Mouse (Mus musculus): ENCODE measurements around the gene Plscr3. TPM values are rescaled to one million over a fixed set of nuclear protein-coding genes. Genes with fewer than 3 reads are reported as not detected.
A peak's percentile ranks its signal among the peaks of the same experiment; 100 is the strongest.

Plscr3 gene
- polyA plus RNA-seq, 1 experiment = 128 TPM

DNA sequence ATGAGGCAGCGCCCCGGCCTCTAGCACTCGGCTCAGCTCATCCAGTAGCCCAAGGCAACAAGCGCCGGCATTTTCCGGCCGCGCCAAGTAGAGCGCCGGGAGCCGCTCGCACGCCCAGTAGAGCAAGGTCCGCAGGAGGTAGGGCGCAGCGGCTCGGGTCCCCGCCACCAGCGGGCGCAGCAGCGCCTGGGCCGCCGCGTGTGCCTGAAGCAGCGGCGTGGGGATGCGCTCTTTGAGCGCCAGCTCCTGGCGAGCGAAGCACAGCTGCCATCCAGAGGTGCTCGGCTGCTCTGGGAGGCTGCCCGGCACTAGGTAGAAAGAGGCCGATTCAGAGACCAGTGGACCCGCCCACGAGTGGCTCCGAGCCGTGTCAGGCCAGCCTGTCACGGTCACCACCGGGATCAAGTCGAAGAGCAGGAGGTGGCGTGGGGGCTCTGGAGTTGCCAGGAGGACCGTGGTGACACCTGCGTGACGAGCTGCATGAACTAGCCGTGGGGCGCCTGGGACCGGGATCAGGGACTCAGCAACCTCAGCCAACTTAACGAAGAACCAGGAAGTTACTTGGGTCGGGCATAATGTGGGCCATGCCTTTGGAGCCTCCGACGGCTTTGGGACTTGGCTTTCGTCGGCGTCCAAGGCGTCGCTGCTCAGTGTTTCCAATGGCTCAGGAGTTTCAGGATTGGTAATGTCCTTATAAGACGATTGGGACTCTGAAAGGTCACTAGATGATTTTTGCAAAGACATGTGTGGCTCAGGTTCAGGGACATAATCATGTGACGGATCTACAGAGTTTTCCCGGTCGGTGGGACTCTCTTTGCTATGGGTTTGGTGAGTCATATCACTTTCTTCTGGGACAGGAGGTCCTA lies 42.2 kb upstream of the Plscr3 start:
- H3K4me1 ChIP-seq (ENCODE audit: control insufficient read depth, insufficient read depth, low read length) = peaks cover 7% of the 10 kb centered on the region
- H3K27ac ChIP-seq (ENCODE audit: insufficient read depth, low read length) = no peak overlapping the region
- peak overlapping the region; percentile 12 for H3K4me3 ChIP-seq (ENCODE audit: insufficient read depth, low read length)
- TF ChIP-seq CTCF (IDR thresholded peaks at IDR 0.05; ENCODE audit: borderline replicate concordance, insufficient read depth, low read length) (peak; percentile 54), POLR2A (IDR thresholded peaks at IDR 0.05; ENCODE audit: low read depth, low read length) (peak; percentile 18; the same call in 1 of the 2 replicates)

DNA sequence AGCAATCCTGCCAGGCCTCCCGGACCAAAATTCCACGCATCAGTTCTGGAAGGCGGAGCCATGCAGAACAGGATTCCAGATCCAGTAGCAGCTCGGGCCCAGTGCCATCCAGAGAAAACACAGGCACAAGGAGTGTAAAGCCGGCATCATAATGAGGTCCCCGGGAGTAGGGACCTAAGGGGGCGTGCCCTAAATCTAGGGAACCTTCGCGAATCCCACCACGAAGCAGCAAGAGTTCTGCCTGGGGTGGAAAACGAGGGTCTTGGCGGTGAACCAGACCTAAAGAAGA lies 41.6 kb upstream of the Plscr3 start:
- peaks cover 7% of the 10 kb centered on the region for H3K4me1 ChIP-seq (ENCODE audit: control insufficient read depth, insufficient read depth, low read length)
- TF ChIP-seq POLR2A (IDR thresholded peaks at IDR 0.05; ENCODE audit: low read depth, low read length) (no peak), CTCF (IDR thresholded peaks at IDR 0.05; ENCODE audit: borderline replicate concordance, insufficient read depth, low read length) (no peak)
- no peak overlapping the region for H3K4me3 ChIP-seq (ENCODE audit: insufficient read depth, low read length)
- H3K27ac ChIP-seq (ENCODE audit: insufficient read depth, low read length) = no peak overlapping the region

DNA sequence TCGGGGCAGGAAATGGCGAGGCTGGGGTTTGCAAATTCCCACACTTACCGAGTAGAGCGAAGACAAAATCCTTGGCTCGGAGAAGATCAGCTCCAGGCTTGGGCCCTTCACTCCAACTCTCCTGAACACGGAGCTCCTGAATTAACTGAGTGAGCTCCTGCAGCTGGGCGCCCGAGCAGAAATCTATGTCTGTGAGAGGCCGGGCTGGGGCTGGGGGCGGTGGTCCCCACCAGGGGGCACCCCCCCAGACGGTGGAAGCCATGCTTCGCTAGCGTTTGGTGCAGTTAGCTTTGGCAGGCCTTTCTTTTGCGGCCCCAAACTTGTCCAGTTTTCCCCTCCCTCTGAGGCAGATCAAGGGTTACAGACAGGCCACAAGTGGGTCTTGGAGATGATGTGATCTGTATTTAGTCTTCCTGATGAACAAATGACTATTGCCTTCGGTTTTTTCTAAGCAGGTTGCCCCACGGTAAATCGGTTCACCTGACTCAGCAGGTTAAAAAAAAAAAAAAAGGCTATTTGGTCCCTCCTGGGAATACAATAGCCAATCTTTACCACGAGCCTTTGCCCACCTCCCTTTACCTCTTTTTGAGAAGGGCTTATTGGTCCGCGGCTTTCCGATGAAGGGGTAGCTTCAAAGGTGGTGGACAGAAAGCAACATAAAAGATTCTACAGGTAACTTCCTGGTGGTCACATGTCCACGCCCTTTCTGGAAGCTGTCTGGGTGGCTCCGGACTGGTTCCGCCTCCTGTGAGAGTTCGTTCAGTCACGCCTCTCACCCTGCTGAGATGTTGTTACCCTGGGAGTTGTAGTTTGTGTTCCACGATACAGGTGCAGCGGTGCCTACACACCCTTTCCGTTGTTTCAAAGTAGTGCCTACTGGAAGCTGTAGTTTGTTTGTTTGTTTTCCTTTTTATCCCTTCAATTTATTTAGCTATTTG lies 40.9 kb upstream of the Plscr3 start, which contains the start of gene Tmem102:
Gene Tmem102, minus strand, starts transcription at position 653 of the 938 bp plus-strand sequence.
- Histone ChIP-seq H3K4me1 (ENCODE audit: control insufficient read depth, insufficient read depth, low read length) (peaks cover 4% of the 10 kb centered on the region; the same call in 1 of the 2 replicates), H3K4me3 (ENCODE audit: insufficient read depth, low read length) (no peak within 1 kb of the TSS)
- TF ChIP-seq CTCF (IDR thresholded peaks at IDR 0.05; ENCODE audit: borderline replicate concordance, insufficient read depth, low read length) (no peak), POLR2A (IDR thresholded peaks at IDR 0.05; ENCODE audit: low read depth, low read length) (no peak)

DNA sequence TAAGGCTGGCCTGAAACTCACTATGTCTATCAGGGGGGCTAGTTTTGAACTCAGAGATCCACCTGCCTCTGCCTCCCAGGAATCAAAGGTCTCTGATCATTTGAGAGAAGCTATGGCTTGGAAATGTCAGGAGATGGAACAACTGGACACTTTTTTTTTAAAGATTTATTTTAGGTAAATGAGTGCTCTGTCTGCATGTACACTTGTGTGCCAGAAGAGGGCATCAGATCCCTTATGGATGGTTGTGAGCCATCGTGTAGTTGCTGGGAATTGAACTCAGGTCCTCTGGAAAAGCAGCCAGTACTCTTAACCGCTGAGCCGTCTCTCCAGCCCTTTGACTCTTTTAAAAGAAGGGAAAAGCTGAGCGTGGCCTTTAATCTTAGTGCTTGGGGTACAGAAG lies 39.8 kb upstream of the Plscr3 start:
- TF ChIP-seq CTCF (IDR thresholded peaks at IDR 0.05; ENCODE audit: borderline replicate concordance, insufficient read depth, low read length) (no peak), POLR2A (IDR thresholded peaks at IDR 0.05; ENCODE audit: low read depth, low read length) (no peak)
- Histone ChIP-seq H3K4me1 (ENCODE audit: control insufficient read depth, insufficient read depth, low read length) (peaks cover 2% of the 10 kb centered on the region; the same call in 1 of the 2 replicates), H3K4me3 (ENCODE audit: insufficient read depth, low read length) (no peak overlapping the region), H3K27ac (ENCODE audit: insufficient read depth, low read length) (no peak overlapping the region)

More for the DNA sequence above, 40.9 kb upstream of the Plscr3 start, which contains the start of gene Tmem102:
- H3K27ac ChIP-seq (ENCODE audit: insufficient read depth, low read length) = no peak within 1 kb of the TSS

DNA sequence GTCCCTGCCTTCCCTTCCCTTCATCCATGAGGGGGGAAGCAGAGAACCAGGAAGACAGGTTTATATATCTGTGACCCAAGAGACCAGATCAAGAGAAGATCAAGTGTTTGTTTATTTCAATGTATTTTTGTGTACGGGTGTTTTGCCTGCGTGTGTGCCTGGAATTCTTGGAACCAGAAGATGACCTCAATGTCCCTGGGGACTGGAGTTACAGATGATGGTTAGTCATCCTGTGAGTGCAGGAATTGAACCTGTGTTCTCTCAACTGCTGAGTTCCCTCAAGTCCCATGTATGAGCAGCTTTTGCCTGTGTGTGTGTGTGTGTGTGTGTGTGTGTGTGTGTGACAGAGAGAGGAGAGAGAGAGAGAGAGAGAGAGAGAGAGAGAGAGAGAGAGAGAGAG lies 38.5 kb upstream of the Plscr3 start:
- Histone ChIP-seq H3K27ac (ENCODE audit: insufficient read depth, low read length) (no peak overlapping the region), H3K4me1 (ENCODE audit: control insufficient read depth, insufficient read depth, low read length) (peaks cover 2% of the 10 kb centered on the region; the same call in 1 of the 2 replicates), H3K4me3 (ENCODE audit: insufficient read depth, low read length) (no peak overlapping the region)
- no peak for TF ChIP-seq CTCF (IDR thresholded peaks at IDR 0.05; ENCODE audit: borderline replicate concordance, insufficient read depth, low read length)
- no peak for TF ChIP-seq POLR2A (IDR thresholded peaks at IDR 0.05; ENCODE audit: low read depth, low read length)

DNA sequence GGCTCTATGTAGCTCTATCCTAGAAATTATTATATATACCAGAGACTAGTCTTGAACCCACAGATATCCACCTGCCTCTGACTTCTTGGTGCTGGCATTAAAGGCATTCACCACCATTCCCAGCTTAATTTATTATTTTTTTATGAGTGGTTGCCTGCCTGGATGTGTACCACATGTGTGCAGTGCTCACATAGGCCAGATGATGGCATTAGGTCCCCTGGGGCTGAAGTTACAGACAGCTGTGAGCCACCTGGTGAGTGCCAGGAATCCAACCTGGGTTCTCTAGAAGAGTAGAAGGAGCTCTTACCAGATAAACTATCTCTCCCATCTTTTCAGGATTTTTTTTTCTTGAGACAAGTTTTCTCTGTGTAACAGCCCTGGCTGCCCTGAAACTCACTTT lies 35.9 kb upstream of the Plscr3 start:
- no peak overlapping the region for H3K4me3 ChIP-seq (ENCODE audit: insufficient read depth, low read length)

DNA sequence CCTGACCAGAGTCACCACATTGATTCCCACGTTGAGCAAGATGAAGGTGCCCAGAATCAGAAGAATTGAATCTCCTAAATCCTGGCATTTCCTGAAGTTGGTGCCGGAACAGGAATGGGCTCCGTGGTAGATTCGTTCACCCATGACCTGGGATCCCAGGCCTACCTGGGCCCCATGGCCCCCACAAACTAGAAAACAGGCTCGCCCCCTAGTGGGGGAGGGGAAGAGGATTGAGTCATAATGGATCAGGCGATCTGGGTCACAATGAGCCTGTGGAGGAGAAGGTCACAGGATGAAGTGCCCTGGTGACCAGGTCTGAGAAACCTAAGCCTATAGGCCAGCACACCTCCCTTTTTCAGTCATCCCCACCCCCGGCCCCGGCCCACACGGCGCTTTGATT lies 31.0 kb upstream of the Plscr3 start, which contains the start of gene Gm39566:
Gene Gm39566, minus strand, starts transcription at position 144 of the 400 bp plus-strand sequence.
- Histone ChIP-seq H3K4me1 (ENCODE audit: control insufficient read depth, insufficient read depth, low read length) (no peaks in the 10 kb centered on the region), H3K4me3 (ENCODE audit: insufficient read depth, low read length) (no peak within 1 kb of the TSS)
- TF ChIP-seq CTCF (IDR thresholded peaks at IDR 0.05; ENCODE audit: borderline replicate concordance, insufficient read depth, low read length) (no peak), POLR2A (IDR thresholded peaks at IDR 0.05; ENCODE audit: low read depth, low read length) (no peak)

More for the DNA sequence above, 35.9 kb upstream of the Plscr3 start:
- H3K4me1 ChIP-seq (ENCODE audit: control insufficient read depth, insufficient read depth, low read length) = no peaks in the 10 kb centered on the region
- TF ChIP-seq POLR2A (IDR thresholded peaks at IDR 0.05; ENCODE audit: low read depth, low read length) (no peak), CTCF (IDR thresholded peaks at IDR 0.05; ENCODE audit: borderline replicate concordance, insufficient read depth, low read length) (no peak)
- no peak overlapping the region for H3K27ac ChIP-seq (ENCODE audit: insufficient read depth, low read length)

DNA sequence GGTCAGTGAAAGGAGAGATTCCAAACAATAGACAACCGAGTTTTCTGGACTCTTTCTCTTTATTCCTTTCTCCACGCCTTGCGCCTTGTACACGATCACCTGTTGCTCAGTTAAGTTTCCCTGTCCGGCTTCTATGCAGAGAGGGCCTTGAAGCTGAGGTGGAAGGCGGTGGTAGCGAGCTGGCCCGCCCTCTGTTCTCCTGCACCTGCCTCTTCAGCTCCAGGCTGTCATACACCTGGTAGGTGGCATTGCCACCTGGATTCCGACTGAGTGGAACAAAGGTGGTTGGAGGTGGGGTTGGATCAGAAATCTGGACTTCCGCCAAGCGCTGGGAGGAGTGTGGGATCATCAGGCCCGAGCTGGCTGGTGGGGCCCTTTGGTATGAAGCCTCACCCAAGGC lies 29.7 kb upstream of the Plscr3 start:
- no peak overlapping the region for H3K4me3 ChIP-seq (ENCODE audit: insufficient read depth, low read length)
- no peak overlapping the region for H3K27ac ChIP-seq (ENCODE audit: insufficient read depth, low read length)
- no peaks in the 10 kb centered on the region for H3K4me1 ChIP-seq (ENCODE audit: control insufficient read depth, insufficient read depth, low read length)
- TF ChIP-seq POLR2A (IDR thresholded peaks at IDR 0.05; ENCODE audit: low read depth, low read length) = no peak
- no peak for TF ChIP-seq CTCF (IDR thresholded peaks at IDR 0.05; ENCODE audit: borderline replicate concordance, insufficient read depth, low read length)

More for the DNA sequence above, 31.0 kb upstream of the Plscr3 start, which contains the start of gene Gm39566:
- H3K27ac ChIP-seq (ENCODE audit: insufficient read depth, low read length) = no peak within 1 kb of the TSS

DNA sequence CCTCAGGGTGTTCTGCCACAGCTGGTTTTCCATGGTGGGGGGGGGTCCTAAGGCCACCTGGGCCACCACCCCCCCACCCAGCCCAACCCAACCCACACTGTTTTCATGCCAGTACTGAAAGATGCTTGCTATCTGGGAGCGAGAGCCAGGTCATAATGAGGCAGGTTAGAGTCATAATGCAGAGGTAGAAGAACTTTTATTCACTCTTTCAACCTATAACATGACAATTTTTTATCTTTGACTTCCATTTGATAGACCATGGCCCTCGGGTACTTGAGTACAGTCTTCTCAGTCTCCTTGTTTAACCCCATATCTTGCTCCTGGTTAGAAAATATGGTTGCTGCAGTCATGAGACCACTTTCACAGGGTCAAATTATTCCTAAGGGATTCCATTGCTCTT lies 27.8 kb upstream of the Plscr3 start, which contains the start of gene Spem2:
Gene Spem2, minus strand, starts transcription at position 101 of the 400 bp plus-strand sequence.
- TF ChIP-seq POLR2A (IDR thresholded peaks at IDR 0.05; ENCODE audit: low read depth, low read length) (no peak), CTCF (IDR thresholded peaks at IDR 0.05; ENCODE audit: borderline replicate concordance, insufficient read depth, low read length) (no peak)
- H3K4me1 ChIP-seq (ENCODE audit: control insufficient read depth, insufficient read depth, low read length) = no peaks in the 10 kb centered on the region

More for the DNA sequence above, 27.8 kb upstream of the Plscr3 start, which contains the start of gene Spem2:
- Histone ChIP-seq H3K27ac (ENCODE audit: insufficient read depth, low read length) (no peak within 1 kb of the TSS), H3K4me3 (ENCODE audit: insufficient read depth, low read length) (no peak within 1 kb of the TSS)

All from embryonic fibroblast, embryonic 13.5 days (primary cell).